Mouse (Mus musculus): ENCODE measurements at regions not wholly inside any gene's neighbourhood (a gene's known extent, or its start where the extent isn't known, plus 50 kb on each side); places are given as distances from the start of the nearest gene placed in this dataset.

DNA sequence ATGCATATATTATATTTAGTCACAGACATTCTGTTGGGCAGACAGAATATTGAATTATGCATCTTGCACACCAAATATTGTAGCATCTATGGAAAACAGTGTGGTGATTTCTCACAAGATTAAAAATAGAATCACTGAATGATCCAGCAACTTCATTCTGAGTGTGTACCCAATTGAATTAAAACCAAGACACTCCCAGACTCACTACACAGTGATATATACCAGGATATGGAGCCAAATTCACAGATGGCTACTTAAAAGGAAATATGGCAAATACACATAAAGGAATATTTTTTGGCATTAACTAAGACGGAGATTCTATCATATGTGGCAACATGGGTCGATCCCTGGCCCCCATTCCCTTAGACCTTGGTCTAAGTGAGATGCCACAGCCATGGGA lies 233.5 kb upstream of the Klf4 start:
- WGBS = 87% methylated on average over 2 of the region's 2 CpGs
- Histone ChIP-seq H3K36me3 (ENCODE audit: insufficient read depth) (no peaks in the 10 kb centered on the region), H3K4me3 (ENCODE audit: low read depth, low read length) (no peak overlapping the region), H3K4me1 (ENCODE audit: insufficient read depth) (no peaks in the 10 kb centered on the region), H3K4me2 (no peak overlapping the region), H3K9me3 (ENCODE audit: low read depth, low read length) (no peaks in the 10 kb centered on the region), H3K9ac (no peak overlapping the region), H3K27me3 (ENCODE audit: insufficient read depth, low read length) (no peaks in the 10 kb centered on the region), H3K27ac (ENCODE audit: low read depth) (no peak overlapping the region)
- DNase-seq = no peak
- no peak for ATAC-seq (ENCODE audit: insufficient read depth)
- TF ChIP-seq CTCF (IDR thresholded peaks at IDR 0.05; ENCODE audit: low read depth) = no peak

DNA sequence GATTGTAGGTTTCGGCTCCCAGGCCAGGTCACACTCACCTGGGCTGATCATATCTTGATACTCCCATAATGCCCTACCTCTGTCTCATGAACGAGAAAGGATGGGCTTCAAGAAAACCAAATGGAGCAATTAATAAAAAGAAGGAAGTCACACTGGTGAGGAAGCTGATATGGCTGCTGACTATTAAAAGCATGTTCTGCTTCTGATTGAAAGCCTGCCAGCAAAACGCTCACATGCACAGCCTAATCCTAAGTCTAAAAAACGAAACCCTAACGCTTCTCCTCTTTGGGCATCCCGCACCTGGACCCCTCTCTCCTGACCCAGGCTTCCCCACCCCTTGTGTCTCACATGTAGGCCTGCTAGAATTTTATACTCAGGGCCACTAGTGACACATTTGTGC lies 230.8 kb upstream of the Klf4 start:
- no peaks in the 10 kb centered on the region for H3K27me3 ChIP-seq (ENCODE audit: insufficient read depth, low read length)
- no peak for ATAC-seq (ENCODE audit: insufficient read depth)
- H3K4me3 ChIP-seq (ENCODE audit: low read depth, low read length) = no peak overlapping the region
- DNase-seq = no peak
- no peak overlapping the region for H3K9ac ChIP-seq
- no peak overlapping the region for H3K4me2 ChIP-seq
- no peak overlapping the region for H3K27ac ChIP-seq (ENCODE audit: low read depth)
- no peaks in the 10 kb centered on the region for H3K36me3 ChIP-seq (ENCODE audit: insufficient read depth)
- 76% methylated on average over 6 of the region's 6 CpGs for WGBS
- H3K4me1 ChIP-seq (ENCODE audit: insufficient read depth) = no peaks in the 10 kb centered on the region
- no peaks in the 10 kb centered on the region for H3K9me3 ChIP-seq (ENCODE audit: low read depth, low read length)
- TF ChIP-seq CTCF (IDR thresholded peaks at IDR 0.05; ENCODE audit: low read depth) = no peak

DNA sequence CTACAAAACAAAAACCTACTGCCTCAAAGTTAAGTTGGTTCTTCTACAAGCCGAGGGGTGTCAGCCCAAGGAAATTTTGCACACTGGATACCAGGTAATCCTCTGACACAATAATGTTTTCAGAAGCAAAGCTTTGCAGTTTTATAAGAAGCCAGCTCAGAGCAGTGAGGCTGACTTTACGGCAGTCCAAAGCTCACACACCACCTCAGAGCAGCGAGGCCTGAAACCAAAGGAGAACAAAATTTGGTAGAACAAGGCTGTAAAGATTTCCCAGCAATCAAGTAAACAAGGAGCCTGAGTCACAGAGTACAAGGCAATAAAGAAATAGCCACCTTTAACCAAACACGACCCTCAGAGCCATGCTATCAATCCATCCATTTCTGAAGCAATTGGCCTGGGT lies 230.1 kb upstream of the Klf4 start:
- Histone ChIP-seq H3K4me2 (no peak overlapping the region), H3K36me3 (ENCODE audit: insufficient read depth) (no peaks in the 10 kb centered on the region), H3K27me3 (ENCODE audit: insufficient read depth, low read length) (no peaks in the 10 kb centered on the region), H3K4me1 (ENCODE audit: insufficient read depth) (no peaks in the 10 kb centered on the region), H3K27ac (ENCODE audit: low read depth) (no peak overlapping the region), H3K4me3 (ENCODE audit: low read depth, low read length) (no peak overlapping the region), H3K9me3 (ENCODE audit: low read depth, low read length) (no peaks in the 10 kb centered on the region), H3K9ac (no peak overlapping the region)
- no peak for TF ChIP-seq CTCF (IDR thresholded peaks at IDR 0.05; ENCODE audit: low read depth)
- DNase-seq (no peak), ATAC-seq (ENCODE audit: insufficient read depth) (no peak)
- WGBS = 70% methylated on average over 4 of the region's 4 CpGs

DNA sequence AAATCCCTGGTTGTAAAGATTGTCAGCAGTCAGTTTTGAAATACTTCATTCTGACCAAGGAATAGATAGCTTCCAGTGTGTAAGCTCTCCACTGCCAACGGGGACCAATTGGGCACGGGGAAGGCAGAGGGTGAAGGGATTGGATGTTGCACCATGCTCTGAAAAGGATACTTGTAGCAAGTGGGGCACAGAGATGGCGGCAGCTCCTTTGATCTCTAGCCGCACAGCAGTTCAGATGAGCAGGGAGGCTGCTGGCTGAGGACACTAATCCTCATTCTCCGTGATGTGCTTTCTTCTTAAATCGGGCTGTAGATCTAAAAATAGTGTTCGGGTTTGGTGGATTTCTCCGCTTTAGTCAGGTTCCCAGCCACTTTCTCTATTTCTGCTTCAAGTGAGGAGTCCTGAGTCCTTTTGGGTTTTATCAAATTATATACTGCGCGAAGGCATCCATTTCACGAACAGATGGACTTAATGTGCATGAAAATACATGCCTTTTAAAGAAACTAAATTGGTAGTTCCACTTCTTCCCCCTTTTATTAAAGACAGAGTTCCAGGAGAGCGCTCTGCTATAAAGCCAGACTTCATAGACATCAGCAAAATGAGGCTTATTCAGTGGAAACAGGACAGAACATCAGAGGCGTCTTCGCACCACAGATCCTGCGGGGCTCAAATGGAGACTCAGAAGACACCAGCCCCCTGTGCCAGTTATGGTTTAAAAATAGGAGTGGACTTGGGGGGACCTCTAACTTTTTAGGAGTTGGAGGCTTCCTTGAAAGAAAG lies 225.1 kb upstream of the Klf4 start:
- Histone ChIP-seq H3K36me3 (ENCODE audit: insufficient read depth) (no peaks in the 10 kb centered on the region), H3K27ac (ENCODE audit: low read depth) (no peak overlapping the region), H3K4me3 (ENCODE audit: low read depth, low read length) (no peak overlapping the region), H3K4me1 (ENCODE audit: insufficient read depth) (no peaks in the 10 kb centered on the region), H3K9me3 (ENCODE audit: low read depth, low read length) (no peaks in the 10 kb centered on the region), H3K4me2 (no peak overlapping the region), H3K27me3 (ENCODE audit: insufficient read depth, low read length) (no peaks in the 10 kb centered on the region), H3K9ac (no peak overlapping the region)
- WGBS = 67% methylated on average over 15 of the region's 15 CpGs
- no peak for TF ChIP-seq CTCF (IDR thresholded peaks at IDR 0.05; ENCODE audit: low read depth)
- DNase-seq (no peak), ATAC-seq (ENCODE audit: insufficient read depth) (no peak)

DNA sequence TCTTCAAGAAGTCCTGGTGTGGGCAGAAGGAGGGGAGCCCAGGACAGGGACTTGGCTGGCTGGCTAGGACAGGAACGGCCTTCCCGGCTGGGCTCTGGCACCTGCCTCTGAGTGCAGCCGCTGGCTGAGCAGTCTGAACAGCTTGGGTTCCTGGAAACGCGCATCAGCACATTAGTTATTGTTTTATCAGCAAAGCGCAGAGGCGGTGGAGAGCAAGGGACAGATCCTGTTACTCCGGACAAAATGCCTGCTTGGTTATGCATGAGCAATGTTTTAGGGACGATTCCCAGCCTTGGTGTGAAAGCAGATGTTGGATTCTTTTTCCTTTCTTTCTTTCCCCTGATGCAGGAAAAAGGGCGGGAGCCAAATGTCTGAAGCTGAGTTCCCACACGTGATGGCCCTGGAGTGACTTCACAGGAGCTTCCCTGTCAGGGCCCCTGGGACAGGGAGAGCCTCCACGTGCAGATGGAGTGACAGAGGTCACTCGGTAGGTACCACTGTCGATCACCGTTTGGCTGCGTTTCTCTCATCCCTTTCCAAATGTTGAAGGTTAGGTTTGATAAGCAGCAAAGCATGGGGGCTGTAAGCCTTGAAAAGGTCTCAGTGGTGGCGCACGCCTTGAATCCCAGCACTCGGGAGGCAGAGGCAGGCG lies 217.8 kb upstream of the Klf4 start:
- Histone ChIP-seq H3K27me3 (ENCODE audit: insufficient read depth, low read length) (no peaks in the 10 kb centered on the region), H3K36me3 (ENCODE audit: insufficient read depth) (no peaks in the 10 kb centered on the region), H3K4me1 (ENCODE audit: insufficient read depth) (no peaks in the 10 kb centered on the region), H3K27ac (ENCODE audit: low read depth) (no peak overlapping the region), H3K4me3 (ENCODE audit: low read depth, low read length) (no peak overlapping the region), H3K9me3 (ENCODE audit: low read depth, low read length) (no peaks in the 10 kb centered on the region), H3K9ac (no peak overlapping the region), H3K4me2 (no peak overlapping the region)
- DNase-seq (peak; percentile 35), ATAC-seq (ENCODE audit: insufficient read depth) (peak; percentile 35; the same call in 1 of the 2 replicates)
- WGBS = 61% methylated on average over 20 of the region's 20 CpGs
- TF ChIP-seq CTCF (IDR thresholded peaks at IDR 0.05; ENCODE audit: low read depth) = no peak

DNA sequence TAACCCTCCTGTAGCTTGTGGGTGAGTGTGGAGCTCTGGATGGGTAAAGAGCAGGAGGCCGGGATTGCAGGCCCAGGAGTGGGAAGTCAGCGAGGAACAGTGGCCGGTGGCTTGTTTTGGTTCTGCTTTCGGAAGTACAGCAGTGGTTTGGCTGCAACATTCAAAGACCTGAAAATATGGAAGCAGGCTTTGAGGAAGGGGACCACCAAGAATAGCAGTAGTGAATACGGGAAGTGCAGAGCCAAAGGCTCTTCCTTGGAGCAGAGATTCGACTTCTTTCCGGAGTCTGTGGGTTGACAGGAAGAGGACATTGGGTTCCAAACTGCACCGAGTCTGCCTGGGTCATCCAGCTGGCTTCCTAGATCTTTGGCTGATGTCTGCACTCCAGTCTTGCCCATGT lies 209.1 kb upstream of the Klf4 start:
- H3K27me3 ChIP-seq (ENCODE audit: insufficient read depth, low read length) = no peaks in the 10 kb centered on the region
- 79% methylated on average over 8 of the region's 8 CpGs for WGBS
- no peak for TF ChIP-seq CTCF (IDR thresholded peaks at IDR 0.05; ENCODE audit: low read depth)
- H3K4me2 ChIP-seq = no peak overlapping the region
- H3K4me3 ChIP-seq (ENCODE audit: low read depth, low read length) = no peak overlapping the region
- ATAC-seq (ENCODE audit: insufficient read depth) (no peak), DNase-seq (no peak)
- no peaks in the 10 kb centered on the region for H3K9me3 ChIP-seq (ENCODE audit: low read depth, low read length)
- H3K4me1 ChIP-seq (ENCODE audit: insufficient read depth) = no peaks in the 10 kb centered on the region
- H3K27ac ChIP-seq (ENCODE audit: low read depth) = no peak overlapping the region
- H3K36me3 ChIP-seq (ENCODE audit: insufficient read depth) = no peaks in the 10 kb centered on the region
- no peak overlapping the region for H3K9ac ChIP-seq

DNA sequence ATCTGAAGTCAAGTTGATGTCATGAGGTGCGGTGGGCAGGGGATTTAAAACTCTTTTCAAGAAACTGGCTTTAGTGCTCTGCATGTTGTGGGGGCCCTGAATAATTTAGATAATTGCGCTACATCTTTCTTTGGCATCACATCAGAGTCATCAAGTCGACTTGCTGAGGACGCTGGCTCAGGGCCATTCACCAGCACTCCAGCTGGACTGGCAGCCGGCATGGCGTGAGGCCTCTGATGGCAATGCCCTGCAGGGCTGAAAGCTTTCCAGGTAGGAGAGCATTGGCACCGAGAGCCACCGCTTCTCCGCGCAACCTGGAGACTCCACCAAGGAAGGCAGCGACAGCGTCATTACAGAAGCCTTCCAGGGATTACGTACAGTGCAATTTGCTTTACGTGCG lies 207.8 kb upstream of the Klf4 start:
- Histone ChIP-seq H3K4me1 (ENCODE audit: insufficient read depth) (no peaks in the 10 kb centered on the region), H3K4me3 (ENCODE audit: low read depth, low read length) (no peak overlapping the region), H3K9me3 (ENCODE audit: low read depth, low read length) (no peaks in the 10 kb centered on the region), H3K9ac (no peak overlapping the region), H3K36me3 (ENCODE audit: insufficient read depth) (no peaks in the 10 kb centered on the region), H3K27ac (ENCODE audit: low read depth) (no peak overlapping the region), H3K27me3 (ENCODE audit: insufficient read depth, low read length) (no peaks in the 10 kb centered on the region), H3K4me2 (no peak overlapping the region)
- 81% methylated on average over 15 of the region's 15 CpGs for WGBS
- ATAC-seq (ENCODE audit: insufficient read depth) = no peak
- TF ChIP-seq CTCF (IDR thresholded peaks at IDR 0.05; ENCODE audit: low read depth) = no peak
- no peak for DNase-seq

All from lung, embryonic 14.5 days (tissue).